Mouse (Mus musculus): ENCODE measurements at regions not wholly inside any gene's neighbourhood (a gene's known extent, or its start where the extent isn't known, plus 50 kb on each side); places are given as distances from the start of the nearest gene placed in this dataset.

DNA sequence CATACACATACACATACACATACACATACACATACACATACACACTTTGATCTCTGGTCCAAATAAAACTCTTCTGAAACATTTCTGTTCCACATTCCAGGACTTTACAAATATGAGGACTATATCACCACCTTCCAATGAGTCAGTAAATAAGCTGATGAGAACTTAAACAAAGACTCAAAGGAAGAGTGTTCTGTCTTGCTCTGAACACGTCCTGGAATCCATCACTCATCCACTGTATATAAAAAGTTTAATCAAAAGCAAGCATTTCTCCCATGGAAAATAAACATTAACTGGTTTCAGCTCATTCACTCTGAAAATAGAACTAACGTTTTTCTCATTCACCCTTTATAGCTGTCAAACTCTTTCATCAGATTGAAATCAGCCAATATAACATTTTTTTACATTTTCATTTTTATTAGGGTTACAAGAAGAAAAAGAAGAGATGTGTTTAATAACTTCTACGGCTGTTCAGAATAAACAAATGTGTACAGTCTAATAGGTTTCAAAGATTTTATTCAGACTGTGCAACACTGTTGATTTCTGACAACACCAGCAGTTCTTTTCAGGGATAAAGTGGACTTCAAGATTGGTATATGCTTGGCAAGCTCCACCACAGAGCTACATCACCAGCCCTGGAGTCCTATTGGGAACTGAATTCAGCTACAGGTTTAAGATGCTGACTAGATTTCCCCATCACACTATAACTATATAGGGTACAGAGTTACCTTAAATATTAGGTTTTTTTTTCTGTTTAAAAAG is 151.0 kb upstream of the Tmtc1 start:
- DNase-seq (ENCODE audit: low spot score) (no peak), ATAC-seq (replicated peaks; ENCODE audit: low FRiP score) (no peak)
- Histone ChIP-seq H3K9me3 (ENCODE audit: control insufficient read depth, low read length) (no peaks in the 10 kb centered on the region), H3K36me3 (ENCODE audit: control insufficient read depth, insufficient read depth, low read length) (no peaks in the 10 kb centered on the region), H3K27me3 (replicated peaks; ENCODE audit: control insufficient read depth, insufficient read depth, low read length) (no peaks in the 10 kb centered on the region), H3K4me2 (no peak overlapping the region), H3K27ac (ENCODE audit: low read depth, low read length) (no peak overlapping the region), H3K4me3 (ENCODE audit: low read depth, low read length) (no peak overlapping the region), H3K9ac (ENCODE audit: low read depth, low read length) (no peak overlapping the region), H3K4me1 (replicated peaks; ENCODE audit: control insufficient read depth, insufficient read depth, low read length) (0 out of 2 replicates have a peak, but pooled peaks cover 3% of the 10 kb centered on the region)
- 61% methylated on average over 3 of the region's 3 CpGs for WGBS

DNA sequence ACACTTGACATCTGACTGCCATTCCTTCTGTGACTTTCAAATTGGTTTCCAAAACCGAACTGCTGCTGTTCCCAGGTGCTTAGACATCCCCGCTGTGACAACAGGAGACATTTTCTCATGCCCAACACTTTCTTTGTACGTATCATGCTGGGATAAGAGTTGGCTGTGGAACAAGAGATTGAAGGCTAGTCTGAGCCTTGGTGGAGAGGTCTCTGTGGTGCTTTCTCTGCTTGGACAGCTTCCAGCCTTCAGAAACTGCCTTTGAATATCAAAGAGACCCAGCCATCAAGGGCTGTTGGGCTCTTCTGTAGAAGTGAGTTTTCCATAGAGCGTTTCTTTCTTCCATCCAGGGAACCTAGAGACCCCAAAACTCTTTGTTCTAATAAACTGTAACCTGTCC is 144.8 kb upstream of the Tmtc1 start:
- no peak overlapping the region for H3K9ac ChIP-seq (ENCODE audit: low read depth, low read length)
- no peaks in the 10 kb centered on the region for H3K27me3 ChIP-seq (replicated peaks; ENCODE audit: control insufficient read depth, insufficient read depth, low read length)
- H3K4me1 ChIP-seq (replicated peaks; ENCODE audit: control insufficient read depth, insufficient read depth, low read length): no peaks in the 10 kb centered on the region
- WGBS: 79% methylated on average over 4 of the region's 4 CpGs
- H3K4me2 ChIP-seq: no peak overlapping the region
- DNase-seq (ENCODE audit: low spot score): no peak
- no peak overlapping the region for H3K27ac ChIP-seq (ENCODE audit: low read depth, low read length)
- H3K9me3 ChIP-seq (ENCODE audit: control insufficient read depth, low read length): no peaks in the 10 kb centered on the region
- ATAC-seq (replicated peaks; ENCODE audit: low FRiP score): no peak
- H3K36me3 ChIP-seq (ENCODE audit: control insufficient read depth, insufficient read depth, low read length): no peaks in the 10 kb centered on the region
- H3K4me3 ChIP-seq (ENCODE audit: low read depth, low read length): no peak overlapping the region

DNA sequence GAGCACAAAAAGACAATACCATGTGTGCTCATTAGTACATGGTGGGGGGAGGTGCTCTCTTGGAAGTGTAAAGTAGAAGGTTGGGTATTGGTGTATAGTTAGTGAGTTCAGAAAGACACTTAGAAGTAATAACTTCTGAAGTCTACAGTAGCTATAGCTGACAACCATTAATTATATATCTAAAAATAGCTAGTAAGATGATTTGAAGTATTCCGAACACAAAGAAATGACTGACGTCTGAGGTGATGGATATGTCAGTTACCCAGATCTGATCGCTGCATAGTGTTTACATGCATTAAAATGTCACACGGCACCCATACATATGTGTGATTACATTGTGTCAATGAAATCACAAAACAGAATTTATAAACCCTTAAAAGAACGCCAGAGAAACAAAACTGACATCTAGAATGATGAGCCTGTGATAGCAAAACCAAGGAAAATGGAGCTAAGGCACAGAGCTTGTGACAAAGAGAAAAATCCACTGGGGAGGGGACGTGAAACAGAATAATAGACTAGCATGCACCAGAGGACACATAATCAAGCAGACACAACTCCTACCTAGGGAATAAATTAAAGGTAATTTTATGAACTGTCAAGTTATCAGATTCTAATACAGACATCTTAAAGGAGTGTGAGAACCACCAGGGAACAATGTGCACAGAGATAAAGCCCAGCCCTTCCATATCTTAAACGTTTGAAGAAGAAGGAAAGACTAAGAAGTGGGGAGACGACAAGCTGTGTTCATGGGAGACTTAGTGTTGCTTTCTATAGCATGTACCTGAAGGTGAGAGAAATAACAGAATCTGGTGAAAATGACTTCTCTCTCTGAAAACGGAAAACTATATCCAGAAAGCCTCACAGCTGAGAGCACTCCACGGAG is 142.5 kb upstream of the Tmtc1 start:
- H3K9ac ChIP-seq (ENCODE audit: low read depth, low read length): no peak overlapping the region
- H3K27ac ChIP-seq (ENCODE audit: low read depth, low read length): no peak overlapping the region
- DNase-seq (ENCODE audit: low spot score) (no peak), ATAC-seq (replicated peaks; ENCODE audit: low FRiP score) (peak; percentile 73; the same call in 1 of the 2 replicates)
- 70% methylated on average over 10 of the region's 10 CpGs for WGBS
- H3K36me3 ChIP-seq (ENCODE audit: control insufficient read depth, insufficient read depth, low read length): no peaks in the 10 kb centered on the region
- H3K9me3 ChIP-seq (ENCODE audit: control insufficient read depth, low read length): no peaks in the 10 kb centered on the region
- no peak overlapping the region for H3K4me3 ChIP-seq (ENCODE audit: low read depth, low read length)
- H3K4me2 ChIP-seq: no peak overlapping the region
- H3K4me1 ChIP-seq (replicated peaks; ENCODE audit: control insufficient read depth, insufficient read depth, low read length): no peaks in the 10 kb centered on the region
- no peaks in the 10 kb centered on the region for H3K27me3 ChIP-seq (replicated peaks; ENCODE audit: control insufficient read depth, insufficient read depth, low read length)

DNA sequence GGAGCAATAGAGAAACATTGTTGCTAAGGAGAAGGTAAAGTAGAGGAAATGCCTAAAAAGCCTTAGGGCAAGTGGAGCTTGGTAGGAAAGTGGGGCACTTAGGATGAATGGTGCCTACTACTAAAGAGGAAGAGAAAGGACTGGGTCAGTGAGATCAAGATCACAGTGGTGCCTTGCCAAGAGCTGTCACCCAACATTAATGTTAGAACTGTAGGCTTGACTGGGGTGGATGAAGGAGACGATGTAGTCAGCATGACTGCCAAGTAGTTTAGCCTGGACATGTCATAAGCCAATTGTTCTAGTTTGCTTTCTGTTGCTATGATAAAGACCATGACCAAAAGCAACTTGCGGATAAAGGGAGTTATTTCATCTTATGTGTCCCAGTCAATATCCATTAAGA is 139.9 kb upstream of the Tmtc1 start:
- Histone ChIP-seq H3K27ac (ENCODE audit: low read depth, low read length) (no peak overlapping the region), H3K4me3 (ENCODE audit: low read depth, low read length) (no peak overlapping the region), H3K4me1 (replicated peaks; ENCODE audit: control insufficient read depth, insufficient read depth, low read length) (no peaks in the 10 kb centered on the region), H3K27me3 (replicated peaks; ENCODE audit: control insufficient read depth, insufficient read depth, low read length) (no peaks in the 10 kb centered on the region), H3K9ac (ENCODE audit: low read depth, low read length) (no peak overlapping the region), H3K4me2 (no peak overlapping the region), H3K9me3 (ENCODE audit: control insufficient read depth, low read length) (no peaks in the 10 kb centered on the region), H3K36me3 (ENCODE audit: control insufficient read depth, insufficient read depth, low read length) (no peaks in the 10 kb centered on the region)
- 87% methylated on average over 2 of the region's 2 CpGs for WGBS
- DNase-seq (ENCODE audit: low spot score) (no peak), ATAC-seq (replicated peaks; ENCODE audit: low FRiP score) (no peak)

DNA sequence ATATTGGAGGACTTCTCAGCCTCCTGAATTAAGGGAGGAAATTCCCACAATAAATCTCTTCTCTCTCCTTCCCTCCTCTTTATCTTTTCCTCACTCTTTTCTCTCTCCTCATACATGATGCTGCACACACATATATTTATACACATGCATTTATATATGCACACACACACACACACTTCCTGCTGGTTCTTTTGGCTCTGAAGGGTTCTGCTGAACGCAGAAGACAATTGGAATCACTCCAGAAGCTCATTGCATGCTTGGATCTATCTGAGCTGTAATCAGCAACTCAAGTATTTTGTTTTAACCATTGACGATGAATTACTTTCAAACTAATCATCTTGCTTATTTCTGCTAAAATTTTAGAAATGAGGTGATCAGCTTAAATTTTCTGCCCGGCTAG is 134.1 kb upstream of the Tmtc1 start:
- H3K4me2 ChIP-seq: no peak overlapping the region
- H3K36me3 ChIP-seq (ENCODE audit: control insufficient read depth, insufficient read depth, low read length): no peaks in the 10 kb centered on the region
- H3K9me3 ChIP-seq (ENCODE audit: control insufficient read depth, low read length): no peaks in the 10 kb centered on the region
- no peaks in the 10 kb centered on the region for H3K4me1 ChIP-seq (replicated peaks; ENCODE audit: control insufficient read depth, insufficient read depth, low read length)
- H3K27me3 ChIP-seq (replicated peaks; ENCODE audit: control insufficient read depth, insufficient read depth, low read length): no peaks in the 10 kb centered on the region
- no peak overlapping the region for H3K27ac ChIP-seq (ENCODE audit: low read depth, low read length)
- H3K4me3 ChIP-seq (ENCODE audit: low read depth, low read length): no peak overlapping the region
- 84% methylated on average over 3 of the region's 3 CpGs for WGBS
- no peak for DNase-seq (ENCODE audit: low spot score)
- ATAC-seq (replicated peaks; ENCODE audit: low FRiP score): no peak
- no peak overlapping the region for H3K9ac ChIP-seq (ENCODE audit: low read depth, low read length)

DNA sequence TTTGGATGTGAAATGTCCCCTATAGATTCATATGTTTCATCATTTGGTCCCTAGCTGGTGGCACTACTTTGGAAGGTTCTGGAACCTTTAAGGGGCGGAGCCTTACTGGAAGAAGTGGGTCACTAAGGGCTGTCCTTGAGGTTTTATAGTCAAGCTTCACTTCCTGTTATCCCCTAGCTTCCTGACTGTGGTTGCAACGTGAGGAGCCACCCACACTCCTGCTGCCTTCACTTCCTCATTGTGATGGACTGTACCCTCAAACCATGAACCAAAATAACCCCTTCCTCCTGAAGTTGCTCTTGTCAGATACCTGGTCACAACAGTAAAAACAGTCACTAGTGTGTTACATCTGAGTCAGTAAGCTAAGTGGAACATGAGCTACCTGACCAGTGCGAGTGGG is 133.5 kb upstream of the Tmtc1 start:
- DNase-seq (ENCODE audit: low spot score) (no peak), ATAC-seq (replicated peaks; ENCODE audit: low FRiP score) (no peak)
- Histone ChIP-seq H3K9me3 (ENCODE audit: control insufficient read depth, low read length) (no peaks in the 10 kb centered on the region), H3K9ac (ENCODE audit: low read depth, low read length) (no peak overlapping the region), H3K4me3 (ENCODE audit: low read depth, low read length) (no peak overlapping the region), H3K36me3 (ENCODE audit: control insufficient read depth, insufficient read depth, low read length) (no peaks in the 10 kb centered on the region), H3K27me3 (replicated peaks; ENCODE audit: control insufficient read depth, insufficient read depth, low read length) (no peaks in the 10 kb centered on the region), H3K27ac (ENCODE audit: low read depth, low read length) (no peak overlapping the region), H3K4me1 (replicated peaks; ENCODE audit: control insufficient read depth, insufficient read depth, low read length) (no peaks in the 10 kb centered on the region), H3K4me2 (no peak overlapping the region)
- 64% methylated on average over 3 of the region's 3 CpGs for WGBS

DNA sequence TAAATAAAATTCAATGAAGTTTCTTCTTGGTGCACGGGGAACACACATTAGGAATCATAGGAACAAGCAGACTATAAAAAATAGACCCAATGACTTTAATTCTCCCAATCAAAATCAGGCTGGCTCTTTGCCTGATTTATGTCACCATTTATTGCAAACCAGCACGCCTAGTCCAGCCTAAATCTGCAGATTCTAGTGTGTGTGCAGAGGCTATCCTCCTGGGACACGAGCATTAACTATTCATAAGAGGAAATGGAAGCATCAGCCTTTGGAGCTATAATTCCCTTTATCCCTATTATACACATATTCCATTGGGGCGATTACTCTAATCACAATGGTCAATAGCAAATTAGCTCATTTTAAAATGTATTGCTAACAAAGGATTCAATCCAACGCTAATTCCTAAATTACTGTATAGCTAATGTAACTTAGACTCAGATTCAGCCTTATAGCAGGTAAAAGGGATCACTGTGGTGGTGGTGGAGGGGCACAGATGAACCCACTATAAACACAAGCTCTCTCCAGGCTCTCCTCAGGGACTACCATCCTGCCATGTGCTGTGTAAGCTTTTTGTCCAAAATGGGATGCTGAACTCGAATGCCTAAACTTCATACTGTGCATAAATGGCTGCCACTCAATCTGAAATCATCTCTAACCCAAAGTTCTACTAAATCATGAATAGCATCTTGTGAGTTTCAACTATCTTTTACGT is 130.7 kb upstream of the Tmtc1 start:
- H3K27me3 ChIP-seq (replicated peaks; ENCODE audit: control insufficient read depth, insufficient read depth, low read length): no peaks in the 10 kb centered on the region
- DNase-seq (ENCODE audit: low spot score): no peak
- no peak overlapping the region for H3K4me3 ChIP-seq (ENCODE audit: low read depth, low read length)
- no peak overlapping the region for H3K9ac ChIP-seq (ENCODE audit: low read depth, low read length)
- H3K4me1 ChIP-seq (replicated peaks; ENCODE audit: control insufficient read depth, insufficient read depth, low read length): no peaks in the 10 kb centered on the region
- H3K27ac ChIP-seq (ENCODE audit: low read depth, low read length): no peak overlapping the region
- no peaks in the 10 kb centered on the region for H3K36me3 ChIP-seq (ENCODE audit: control insufficient read depth, insufficient read depth, low read length)
- no peak overlapping the region for H3K4me2 ChIP-seq
- 82% methylated on average over 7 of the region's 7 CpGs for WGBS
- no peaks in the 10 kb centered on the region for H3K9me3 ChIP-seq (ENCODE audit: control insufficient read depth, low read length)
- no peak for ATAC-seq (replicated peaks; ENCODE audit: low FRiP score)

DNA sequence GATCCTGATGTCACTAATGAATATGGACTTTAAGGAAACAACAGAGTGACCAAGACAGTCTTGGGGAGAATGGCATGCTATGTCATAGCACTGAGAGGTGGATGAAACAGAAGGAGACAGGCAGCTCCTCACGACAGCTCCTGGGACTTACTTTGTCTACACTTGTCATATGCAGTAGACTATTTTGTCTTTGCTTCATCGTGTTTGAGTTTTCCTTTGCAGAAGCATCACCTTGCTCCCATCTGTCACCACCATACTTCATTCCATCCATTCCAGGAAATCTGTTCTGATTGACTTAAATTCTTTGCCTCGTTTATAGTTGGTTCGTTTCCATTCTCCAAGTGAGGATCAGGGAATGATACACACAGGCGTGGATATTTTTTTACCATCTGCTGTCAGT is 128.0 kb upstream of the Tmtc1 start:
- DNase-seq (ENCODE audit: low spot score) (no peak), ATAC-seq (replicated peaks; ENCODE audit: low FRiP score) (0 out of 2 replicates have a peak, but pooled peaks have one; percentile 10)
- Histone ChIP-seq H3K9me3 (ENCODE audit: control insufficient read depth, low read length) (no peaks in the 10 kb centered on the region), H3K4me1 (replicated peaks; ENCODE audit: control insufficient read depth, insufficient read depth, low read length) (no peaks in the 10 kb centered on the region), H3K4me3 (ENCODE audit: low read depth, low read length) (no peak overlapping the region), H3K36me3 (ENCODE audit: control insufficient read depth, insufficient read depth, low read length) (no peaks in the 10 kb centered on the region), H3K27ac (ENCODE audit: low read depth, low read length) (no peak overlapping the region), H3K9ac (ENCODE audit: low read depth, low read length) (no peak overlapping the region), H3K4me2 (no peak overlapping the region), H3K27me3 (replicated peaks; ENCODE audit: control insufficient read depth, insufficient read depth, low read length) (no peaks in the 10 kb centered on the region)
- 69% methylated on average over 5 of the region's 5 CpGs for WGBS
